Mouse (Mus musculus) adrenal gland, postnatal 25 days (tissue): ENCODE data around the gene Hoxb4. TPM values are rescaled to one million over a fixed set of nuclear protein-coding genes. Genes with fewer than 3 reads are reported as not detected.

Experiments
- DNase-seq: peaks from one replicate; pipeline ENCODE4 v3.0.0; 2021; ENCODE audit warnings: mixed read lengths
- total RNA-seq: library from RNA; stranded (reverse); gene quantifications from 2 replicates; pipeline ENCODE4 v1.2.3, GENCODE M21; 2021

The Hoxb4 gene
- total RNA-seq, 1 experiment from 2014 or later: 31.5 TPM

- no peak for DNase-seq
These were observed 4.2 kb upstream of the Hoxb4 start for GRCm38 (mm10) chr11:96313806-96314428.

- peak; percentile 66 for DNase-seq
These were observed 3.3 kb upstream of the Hoxb4 start for GRCm38 (mm10) chr11:96314671-96315343.

GRCm38 (mm10) chr11:96315344-96315681 is 2.8 kb upstream of the Hoxb4 start:
- DNase-seq: no peak

DNA sequence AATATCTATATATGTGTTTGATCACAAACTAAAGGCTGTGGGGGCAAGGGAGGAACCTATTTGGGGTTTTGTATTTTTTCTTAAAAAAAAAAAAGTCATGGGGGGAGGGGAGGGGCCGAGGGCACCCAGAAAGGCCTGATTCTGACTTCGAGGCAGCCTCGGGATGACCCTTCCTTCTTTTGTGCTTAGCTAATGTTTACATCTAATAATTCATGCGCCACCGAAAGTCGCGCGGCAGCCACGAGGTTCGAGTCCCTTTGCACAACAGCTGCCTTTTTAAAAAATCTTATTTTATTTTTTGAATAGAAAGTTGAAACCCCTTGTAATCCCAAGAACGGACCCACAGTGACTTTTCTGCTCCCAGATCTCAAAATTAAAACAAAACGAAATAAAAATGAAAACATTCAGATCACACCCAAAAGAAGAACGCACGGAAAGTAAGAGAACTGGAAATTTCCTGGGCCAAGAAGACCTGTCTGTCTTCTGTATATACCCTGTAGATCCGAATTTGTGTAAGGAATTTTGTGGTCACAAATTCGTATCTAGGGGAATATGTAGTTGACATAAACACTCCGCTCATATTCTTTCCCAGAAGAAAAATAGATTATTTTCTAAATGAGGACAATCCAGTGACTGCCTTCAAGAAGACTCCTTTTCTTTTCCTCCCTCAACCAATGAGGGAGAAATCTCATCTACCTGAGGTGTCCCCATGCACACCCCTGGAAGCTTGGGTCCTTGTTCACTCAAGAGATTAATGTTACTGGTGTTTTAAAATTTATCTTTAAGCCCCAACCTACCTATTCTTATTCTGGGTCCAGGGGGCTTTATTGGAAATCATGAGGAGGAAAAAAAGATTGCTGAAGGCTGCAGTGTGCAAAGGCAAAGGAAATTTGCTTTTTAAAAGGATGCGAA is 1.1 kb upstream of the Hoxb4 start:
- DNase-seq: no peak

DNA sequence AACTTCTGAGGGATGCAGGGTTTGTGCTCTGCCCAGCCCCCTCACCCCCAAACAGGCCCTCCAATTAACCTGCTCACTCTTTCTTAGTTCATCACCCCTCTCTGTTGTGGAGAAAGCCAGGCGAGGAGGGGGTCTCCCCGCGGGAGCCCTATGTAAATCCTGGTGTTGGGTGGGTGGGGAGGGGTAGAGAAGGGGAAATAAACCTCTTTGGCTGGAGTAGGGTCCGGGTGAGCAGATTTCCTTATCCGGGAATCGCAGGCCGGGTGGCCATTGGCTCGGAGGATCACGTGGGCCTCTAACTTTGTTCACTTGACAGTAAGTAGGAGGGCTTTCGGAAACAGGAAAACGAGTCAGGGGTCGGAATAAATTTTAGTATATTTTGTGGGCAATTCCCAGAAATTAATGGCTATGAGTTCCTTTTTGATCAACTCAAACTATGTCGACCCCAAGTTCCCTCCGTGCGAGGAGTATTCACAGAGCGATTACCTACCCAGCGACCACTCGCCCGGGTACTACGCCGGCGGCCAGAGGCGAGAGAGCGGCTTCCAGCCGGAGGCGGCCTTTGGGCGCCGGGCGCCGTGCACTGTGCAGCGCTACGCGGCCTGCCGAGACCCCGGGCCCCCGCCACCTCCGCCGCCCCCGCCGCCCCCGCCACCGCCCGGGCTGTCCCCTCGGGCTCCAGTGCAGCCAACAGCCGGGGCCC is 452 bp downstream of the Hoxb4 start:
- DNase-seq: peak; percentile 84

GRCm38 (mm10) chr11:96319071-96319902 is 1.2 kb downstream of the Hoxb4 start:
- no peak for DNase-seq

- peak; percentile 63 for DNase-seq
These were observed 1.8 kb downstream of the Hoxb4 start for GRCm38 (mm10) chr11:96319910-96320309.

GRCm38 (mm10) chr11:96320688-96321087 is 2.6 kb downstream of the Hoxb4 start:
- DNase-seq: no peak

DNA sequence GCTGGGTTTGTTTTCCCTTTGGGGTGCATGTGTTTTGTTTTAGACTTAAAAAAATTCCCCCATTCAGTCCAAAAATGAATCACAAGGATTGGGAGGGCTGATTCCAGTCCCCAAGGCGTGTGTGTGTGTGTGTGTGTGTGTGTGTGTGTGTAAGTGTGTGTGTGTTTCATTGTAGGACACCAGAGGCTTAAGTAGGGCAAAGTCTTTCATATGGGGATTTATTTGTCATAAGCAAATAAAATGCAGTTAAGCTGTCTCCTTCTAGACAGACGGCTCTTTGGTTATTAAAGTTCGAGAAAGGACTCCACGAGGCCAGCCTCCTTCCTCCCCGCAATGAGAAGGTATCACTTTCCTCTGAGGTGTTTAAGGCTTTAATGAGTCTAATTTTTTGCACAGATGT is 3.8 kb downstream of the Hoxb4 start:
- no peak for DNase-seq

- DNase-seq: no peak
These were observed 4.7 kb downstream of the Hoxb4 start for GRCm38 (mm10) chr11:96322738-96323137.

GRCm38 (mm10) chr11:96323154-96323553 is 5.1 kb downstream of the Hoxb4 start, which contains the start of gene Hoxb3:
Gene Hoxb3 (plus strand): TSS chr11:96323326.
- no peak for DNase-seq

- DNase-seq: no peak
These were observed 6.1 kb downstream of the Hoxb4 start for GRCm38 (mm10) chr11:96324125-96324524.

- DNase-seq: no peak
These were observed 6.9 kb downstream of the Hoxb4 start for GRCm38 (mm10) chr11:96324965-96325364.

- DNase-seq: no peak
These were observed 7.7 kb downstream of the Hoxb4 start for GRCm38 (mm10) chr11:96325747-96326212.

GRCm38 (mm10) chr11:96326705-96327104 is 8.6 kb downstream of the Hoxb4 start:
- DNase-seq: no peak

DNA sequence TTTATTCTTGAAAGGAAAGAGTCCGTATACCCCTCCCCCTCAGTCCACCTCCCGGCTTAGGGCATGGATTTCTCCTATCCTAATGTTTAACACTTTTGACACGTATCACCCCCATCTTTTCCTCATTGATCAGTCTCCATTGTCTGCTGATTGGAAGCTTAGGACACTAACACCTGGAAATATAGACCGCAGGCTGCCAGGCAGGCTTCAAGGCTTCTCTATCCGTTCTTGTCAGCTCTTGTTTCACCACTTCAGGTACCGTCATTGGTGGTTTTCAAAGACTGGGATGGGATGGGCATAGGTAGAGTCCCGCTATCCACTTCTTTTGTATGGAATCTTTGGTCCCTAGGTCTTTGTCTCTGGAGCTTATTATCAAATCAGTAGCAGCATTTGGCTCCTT is 9.1 kb downstream of the Hoxb4 start:
- no peak for DNase-seq

- no peak for DNase-seq
These were observed 9.7 kb downstream of the Hoxb4 start for GRCm38 (mm10) chr11:96327750-96328149.

DNA sequence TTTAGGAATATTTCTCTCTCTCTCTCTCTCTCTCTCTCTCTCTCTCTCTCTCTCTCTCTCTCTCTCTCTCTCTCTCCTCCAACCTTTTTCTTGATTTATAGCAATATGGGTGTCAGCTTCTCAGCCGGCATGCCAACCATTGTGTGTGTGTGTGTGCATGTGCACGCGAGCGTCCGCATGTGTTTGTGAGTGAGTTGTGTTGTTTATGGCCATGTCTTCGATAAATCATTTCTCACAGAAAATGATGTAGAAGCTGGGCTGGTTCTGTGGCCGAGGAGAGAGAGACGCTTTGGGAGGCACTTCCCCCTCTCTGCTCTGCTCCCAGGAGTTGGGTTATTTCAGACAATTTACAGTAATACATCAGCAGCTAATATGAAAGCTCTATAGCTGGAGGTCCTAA is 10.5 kb downstream of the Hoxb4 start:
- no peak for DNase-seq

DNA sequence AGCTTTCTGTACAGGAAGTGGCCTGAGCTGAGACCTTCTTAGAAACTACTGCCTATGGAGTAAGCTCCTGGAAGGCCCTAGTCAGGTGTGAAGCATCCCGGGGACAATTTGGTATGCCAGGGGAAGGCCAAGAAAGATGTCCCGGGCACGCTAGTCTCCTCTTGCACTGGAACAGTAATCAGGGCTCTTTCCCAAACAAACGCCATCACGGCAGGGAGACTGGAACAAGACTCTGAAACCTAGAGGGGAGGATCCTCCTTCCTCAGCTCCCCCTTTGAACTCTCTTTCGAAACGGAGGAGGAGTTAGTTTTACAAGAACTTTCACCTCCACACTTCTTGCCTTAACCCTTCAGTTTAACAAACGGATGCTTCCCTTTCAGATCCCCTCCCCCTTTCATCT is 14.0 kb downstream of the Hoxb4 start:
- no peak for DNase-seq

- DNase-seq: no peak
These were observed 14.6 kb downstream of the Hoxb4 start for GRCm38 (mm10) chr11:96332618-96333032.

GRCm38 (mm10) chr11:96333241-96334001 is 15.4 kb downstream of the Hoxb4 start:
- DNase-seq: no peak
